Mouse (Mus musculus) thymus, postnatal 10 days (tissue): ENCODE results near the gene Olfr866.

Experiments used
- DNase-seq, 2 experiments: peaks; one replicate each; pipeline ENCODE4 v3.0.0; 2021; ENCODE audit warnings: low spot score in 2 of 2

Gene Olfr866

DNA sequence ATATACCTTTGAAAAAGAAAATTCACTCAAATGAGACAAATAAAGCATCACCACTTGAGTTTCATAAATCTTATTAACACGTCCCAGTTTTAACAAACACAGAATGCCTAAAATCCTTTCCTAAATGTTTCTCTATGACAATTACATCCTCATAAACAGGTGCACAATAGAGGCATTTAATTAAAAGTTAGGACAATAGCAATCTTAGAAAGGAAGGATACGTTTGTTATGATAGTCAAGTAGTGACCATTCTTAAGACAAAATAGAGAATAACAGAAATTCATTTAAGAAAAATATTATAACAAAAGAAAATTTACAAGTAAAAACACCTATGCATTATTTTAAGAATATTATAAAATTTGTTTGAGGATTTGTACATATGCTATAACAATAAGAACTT is at the start of gene Olfr866:
TSS of gene Olfr866 (minus strand) at position 101 of the 400 bp plus-strand sequence.
- DNase-seq, result no peak

DNA sequence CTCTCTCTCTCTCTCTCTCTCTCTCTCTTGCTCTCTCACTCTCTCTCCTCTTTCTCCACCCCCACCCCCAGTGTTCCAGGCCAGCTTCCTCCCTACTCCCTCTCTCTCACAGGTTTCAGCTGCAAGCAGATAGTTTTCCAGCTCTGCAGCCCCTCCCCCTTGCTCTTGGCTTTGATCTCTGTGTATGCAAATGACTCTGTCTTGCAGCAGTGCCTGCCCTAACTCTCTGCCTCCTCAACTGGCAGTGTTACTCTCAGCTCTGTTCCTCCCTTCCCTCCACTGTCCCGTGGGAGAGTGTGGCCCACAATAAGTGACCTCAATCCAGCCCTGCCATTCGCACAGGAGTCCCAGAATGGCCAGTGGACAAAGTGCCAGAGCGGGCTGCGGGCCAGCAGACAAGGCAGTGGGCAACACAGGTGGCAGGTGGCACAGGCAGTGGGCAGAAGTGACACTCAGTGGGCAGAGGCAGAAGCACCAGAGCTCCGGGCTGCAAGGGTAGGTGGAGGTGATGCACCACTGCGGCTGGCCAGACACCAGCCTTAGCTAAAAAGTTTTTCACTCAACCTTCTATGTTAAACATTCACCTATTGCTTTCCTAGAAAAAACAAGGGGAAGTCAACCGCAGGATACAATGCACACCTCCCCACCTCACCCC is 45.8 kb upstream of the Olfr866 start:
- no peak for DNase-seq

DNA sequence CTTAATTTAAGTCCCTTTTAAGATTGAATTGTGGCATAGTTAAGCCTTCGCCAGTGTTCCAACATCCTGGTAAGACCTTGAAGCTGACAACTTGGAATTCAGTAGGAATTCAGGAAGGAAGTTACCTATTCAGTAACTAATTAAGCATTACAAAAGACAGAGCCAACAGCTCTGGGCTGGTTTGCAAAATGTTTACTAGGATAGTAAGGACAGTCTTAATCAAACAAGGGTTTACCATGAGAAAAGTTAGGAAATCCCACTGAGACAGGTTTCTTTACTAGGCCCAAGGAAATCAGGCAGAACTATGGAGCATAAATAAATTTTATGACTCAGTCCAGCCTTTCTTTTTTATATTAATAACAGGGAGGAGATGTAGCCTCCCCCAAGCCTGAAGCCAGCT is 43.5 kb upstream of the Olfr866 start:
- no peak for DNase-seq

DNA sequence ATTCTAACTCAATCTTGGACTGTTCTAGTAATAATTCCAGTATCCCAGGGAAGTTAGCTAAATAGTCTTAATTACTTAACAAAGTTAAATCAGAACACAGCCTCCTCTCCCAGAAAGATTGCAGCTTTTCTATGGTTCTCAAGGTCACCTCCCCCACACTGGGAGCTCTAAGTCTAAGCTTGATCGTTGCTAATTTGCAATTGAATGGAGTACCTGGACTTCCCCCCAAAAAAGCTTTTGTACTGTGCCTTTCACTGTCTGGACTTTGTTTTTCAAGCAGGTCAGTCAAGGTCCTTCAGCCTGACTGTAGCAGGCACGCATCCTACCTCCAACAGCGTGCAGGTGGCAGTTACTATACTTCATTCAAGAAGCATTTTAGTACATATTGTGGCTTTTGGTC is 42.4 kb upstream of the Olfr866 start:
- DNase-seq, result no peak

DNA sequence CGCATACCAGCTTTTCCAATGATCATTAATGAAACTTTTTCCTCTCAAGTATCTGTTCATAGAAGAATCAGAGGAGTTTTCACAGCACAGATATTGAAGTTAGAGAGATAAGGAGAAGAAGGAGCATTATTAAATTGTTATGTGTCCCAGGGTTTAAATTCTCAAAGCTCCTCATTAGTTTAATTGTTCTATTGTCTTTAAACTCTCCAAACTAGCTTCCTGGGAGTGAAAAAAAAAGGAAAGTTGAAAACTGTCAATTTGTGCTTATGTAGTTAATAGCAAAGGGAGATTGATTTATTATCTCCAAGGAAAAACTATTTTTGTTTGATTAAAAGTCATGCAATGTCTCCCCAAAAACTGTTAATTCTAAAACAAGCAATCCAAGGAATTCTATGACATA is 29.6 kb upstream of the Olfr866 start, which contains the start of gene Olfr867:
TSS of gene Olfr867 (minus strand) at position 101 of the 400 bp plus-strand sequence.
- no peak for DNase-seq

DNA sequence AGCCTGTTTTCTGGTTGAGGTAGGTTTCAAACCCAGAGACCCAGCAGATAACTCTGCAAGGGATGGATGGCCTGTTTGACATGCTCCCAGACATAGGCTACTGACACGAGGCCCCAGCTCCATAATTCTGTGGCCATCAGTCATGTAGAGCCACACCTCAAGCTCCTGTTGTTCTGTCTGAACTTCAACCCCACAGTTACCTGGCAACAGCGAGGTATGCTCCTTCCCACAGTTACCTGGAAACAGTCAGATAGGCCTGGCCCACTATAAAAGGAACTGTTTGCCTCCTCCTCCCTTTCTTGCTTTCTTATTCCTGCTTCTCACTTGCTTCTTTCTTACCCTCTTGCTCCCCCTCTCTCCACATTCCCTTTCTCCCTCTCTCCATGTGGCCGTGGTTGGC is 20.1 kb upstream of the Olfr866 start:
- no peak for DNase-seq
